Mouse (Mus musculus) left cerebral cortex, postnatal 36 days (tissue): Measurements from ENCODE around the gene Masp1. TPM values are rescaled to one million over a fixed set of nuclear protein-coding genes. Genes with fewer than 3 reads are reported as not detected.
A peak's percentile ranks its signal among the peaks of the same experiment; 100 is the strongest.

ENCODE experiments used
- DNase-seq, 2 experiments: peaks; one replicate each; pipeline ENCODE4 v3.0.0; 2021 to 2022; ENCODE audit warnings: low spot score in 2 of 2, mixed read lengths in 1 of 2
- intact Hi-C: fragments of 180-260 bp; cut with DNase I; formaldehyde crosslinking; loops from one replicate; pipeline ENCODE4 v1.15.1; 2025
- total RNA-seq, 2 experiments: library from RNA; stranded (reverse); gene quantifications; 2 replicates each; pipeline ENCODE4 v1.2.3; 2021

The Masp1 gene
- total RNA-seq, 2 experiments from 2014 or later = 14.2 to 16.9 TPM

DNA sequence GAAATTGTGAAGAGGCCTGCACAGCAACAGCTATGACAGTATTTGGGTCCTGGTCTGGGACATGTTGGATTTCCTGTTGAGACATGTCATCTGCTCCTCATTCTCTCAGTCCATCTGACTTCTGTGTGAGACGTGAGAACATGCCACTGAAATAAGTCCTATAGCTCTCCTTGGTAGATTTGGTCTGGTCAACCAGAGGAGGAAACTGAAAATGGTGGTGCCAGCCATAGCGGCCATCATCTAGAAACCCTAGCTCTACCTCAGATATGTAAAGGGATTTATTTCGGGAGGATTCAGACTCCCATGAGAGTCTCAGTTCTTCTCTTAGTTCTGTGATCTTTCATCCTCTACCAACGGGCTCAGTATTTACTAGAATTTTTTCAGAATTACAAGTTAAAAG, 45.0 kb downstream of the Masp1 start:
- intact Hi-C loops = no loop called here
- no peak for DNase-seq

DNA sequence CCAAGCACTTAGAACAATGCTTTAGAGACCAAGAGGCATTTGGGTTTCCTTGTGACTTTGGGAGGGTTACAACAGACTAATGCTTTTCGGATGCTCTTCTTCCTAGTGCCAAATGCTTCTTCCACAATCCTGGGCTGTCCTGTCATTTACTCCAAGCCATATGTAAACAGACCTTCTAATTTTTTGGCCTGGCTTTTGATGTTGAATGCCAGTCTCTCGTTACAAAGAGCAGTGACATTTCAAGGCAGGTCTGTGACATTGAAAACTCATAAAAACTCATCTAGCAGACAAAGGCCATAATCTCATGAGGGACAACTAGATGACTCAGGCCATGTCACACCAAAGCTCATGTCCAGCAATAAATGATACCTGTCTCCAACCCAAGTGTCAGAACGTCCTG, 48.6 kb downstream of the Masp1 start:
- no peak for DNase-seq
- intact Hi-C loops = no loop called here

DNA sequence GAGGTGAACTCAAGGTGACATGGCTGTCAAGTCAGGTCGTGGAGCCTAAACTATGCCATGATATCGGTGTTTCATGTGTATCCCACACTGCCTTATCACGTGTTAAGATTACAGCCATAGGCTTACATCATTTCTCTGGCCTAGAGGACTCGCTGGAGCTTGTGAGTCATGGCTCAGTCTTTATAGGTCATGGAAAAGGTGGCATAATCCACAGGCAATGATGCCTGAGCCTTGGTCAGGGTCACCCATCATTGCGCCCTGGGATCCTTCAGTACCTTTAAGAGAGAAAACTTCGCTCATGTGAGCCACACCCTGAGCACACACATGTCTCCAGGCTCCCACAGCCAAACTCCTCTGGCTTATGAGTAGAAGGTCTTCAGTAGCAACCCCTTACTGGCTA, 49.1 kb downstream of the Masp1 start:
- intact Hi-C loops = no loop called here
- no peak for DNase-seq

DNA sequence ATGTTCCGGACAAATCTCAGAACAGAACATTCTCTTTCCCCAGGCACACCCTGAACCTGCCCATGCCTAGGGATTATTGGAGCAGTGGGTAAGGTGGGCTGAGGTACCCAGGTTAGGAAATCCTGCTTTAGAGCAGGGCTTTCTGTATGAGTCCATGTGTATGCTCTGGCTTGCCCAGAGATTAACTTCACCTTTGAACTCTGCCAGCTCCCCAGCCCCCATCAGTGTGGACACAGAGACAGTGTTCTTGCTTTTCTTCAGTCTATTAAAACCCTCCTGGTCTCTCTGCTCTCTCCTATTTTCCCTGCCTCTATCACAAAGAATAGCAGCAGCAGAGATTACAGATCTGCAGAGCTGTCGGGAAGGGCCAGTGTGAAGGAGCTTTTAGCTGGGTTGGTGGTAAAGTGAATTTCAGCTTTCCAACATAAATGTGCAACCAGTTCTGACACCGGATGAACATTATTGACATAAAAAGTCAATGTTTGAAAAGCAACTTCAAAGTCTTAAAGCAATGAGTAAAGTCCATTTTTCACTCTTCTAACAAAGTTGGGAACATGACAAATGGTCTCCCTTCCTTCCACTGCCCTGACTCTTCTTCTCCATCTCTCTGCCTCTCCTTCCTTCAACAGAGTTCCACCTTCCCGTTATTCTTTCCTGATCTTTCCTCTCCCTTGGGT, 56.8 kb downstream of the Masp1 start:
- no peak for DNase-seq
- intact Hi-C loops = no loop called here

DNA sequence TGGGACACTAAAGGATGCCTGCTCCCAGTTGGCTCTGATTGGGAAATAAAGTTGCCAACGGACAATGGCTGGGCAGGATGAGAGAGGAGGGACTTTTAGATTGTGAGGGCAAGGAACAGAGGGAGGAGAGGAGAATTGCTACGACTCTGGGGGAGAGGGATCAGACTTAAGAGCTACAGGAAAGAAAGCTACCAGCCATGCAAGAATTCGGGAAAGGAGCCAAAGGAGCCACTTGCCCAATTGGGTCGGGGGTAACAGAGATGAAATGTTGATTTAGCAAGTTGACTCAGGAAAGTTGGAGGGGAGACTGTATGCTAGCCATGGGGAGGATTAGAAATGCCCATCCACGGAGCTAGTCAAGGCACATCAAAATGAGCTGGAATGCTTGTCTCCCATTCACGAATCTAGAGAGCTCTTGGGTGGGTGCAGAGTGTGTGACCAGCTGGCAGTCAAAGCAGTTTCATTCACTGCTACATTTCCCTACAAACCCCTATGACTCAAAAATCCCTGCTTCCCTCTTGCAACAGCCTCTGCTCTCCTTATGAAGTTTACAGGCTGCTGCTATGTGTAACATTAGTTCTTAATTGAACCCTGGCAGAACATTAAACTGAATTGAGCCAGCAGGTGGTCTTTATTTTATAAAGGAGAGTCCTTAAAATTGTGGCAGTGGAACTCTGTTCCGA, 61.6 kb downstream of the Masp1 start:
- no peak for DNase-seq
- intact Hi-C loops = no loop called here

DNA sequence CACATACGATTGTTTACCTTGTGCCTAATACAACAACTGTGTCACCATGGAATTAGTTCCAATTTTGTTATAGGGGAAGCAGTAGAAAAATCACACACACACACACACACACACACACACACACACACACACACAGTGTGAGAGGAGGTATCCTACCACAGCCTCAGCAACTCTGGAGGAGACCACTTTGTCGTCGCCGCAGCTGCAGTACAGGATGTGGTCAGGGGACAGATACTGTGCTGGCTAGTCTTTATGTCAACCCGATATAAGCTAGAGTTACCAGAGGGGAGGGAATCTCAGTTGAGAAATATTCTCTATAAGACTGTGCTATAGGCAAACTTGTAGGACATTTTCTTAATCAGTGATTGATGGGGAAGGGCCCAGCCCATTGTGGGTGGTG, 63.3 kb downstream of the Masp1 start:
- no peak for DNase-seq
- intact Hi-C loops = no loop called here

DNA sequence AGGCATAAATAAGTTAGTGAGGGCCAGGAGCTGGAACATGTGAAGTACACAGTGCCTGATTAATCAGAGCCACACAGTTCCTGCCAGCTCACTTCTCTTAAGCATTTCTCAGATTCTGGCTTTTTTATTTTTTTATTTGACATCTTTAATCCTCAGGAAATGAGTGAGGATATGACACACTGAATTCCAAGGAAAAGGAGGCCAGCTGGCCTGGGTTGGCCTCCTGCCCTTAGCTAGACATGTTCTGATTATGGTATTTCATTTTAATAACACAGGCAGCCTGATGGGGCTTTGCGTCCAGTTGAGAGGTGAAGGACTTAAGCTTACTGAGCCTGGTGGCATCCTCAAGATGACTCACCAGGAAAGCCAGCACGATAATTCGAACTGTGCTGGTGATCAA, 64.1 kb downstream of the Masp1 start:
- no peak for DNase-seq
- intact Hi-C loops = no loop called here

DNA sequence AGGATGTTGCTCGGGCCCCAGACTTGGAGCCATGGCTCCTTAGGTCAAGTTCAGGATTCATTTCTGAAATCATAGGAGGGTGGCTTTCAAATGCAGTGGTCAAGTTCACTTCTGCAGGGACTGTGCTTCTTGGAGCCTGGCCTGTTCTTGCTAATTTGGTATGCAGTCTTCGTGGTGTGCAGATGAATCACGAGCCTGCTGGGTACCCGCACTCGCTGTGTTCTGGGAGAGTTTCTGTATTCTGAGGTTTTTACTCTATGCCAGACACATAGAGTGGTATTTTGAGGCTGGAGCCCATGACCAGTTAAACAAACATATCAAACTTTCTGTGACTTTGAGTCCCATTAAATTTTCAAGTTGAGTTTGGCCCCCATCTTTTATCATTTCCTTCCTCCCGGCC, 66.2 kb downstream of the Masp1 start:
- peak in 1 of 2 experiments; percentile 11 for DNase-seq

DNA sequence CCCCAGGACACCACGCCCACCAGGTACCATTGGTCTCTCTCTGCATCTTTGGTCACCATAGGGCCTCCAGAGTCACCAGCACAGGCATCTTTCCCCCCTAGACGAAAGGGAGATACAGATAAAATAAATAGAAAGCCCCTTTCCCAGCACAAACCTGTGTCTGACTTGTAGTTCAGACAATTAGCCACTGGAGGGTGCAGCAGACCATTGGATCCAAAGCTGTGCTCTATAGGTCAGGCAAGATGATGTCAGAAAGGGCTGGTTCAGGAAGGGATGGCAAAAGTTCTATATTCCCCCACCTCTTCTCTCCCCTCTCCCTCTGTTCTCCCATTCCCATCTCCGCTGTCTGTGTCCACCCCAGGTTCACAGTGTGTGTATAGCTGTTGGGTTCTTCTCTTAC, 68.1 kb downstream of the Masp1 start:
- peak; percentile 19 to 39 for DNase-seq
- intact Hi-C loops = loop anchor here (1.0 to 2.0 kb wide), 3 partner anchors 96 to 501 kb away; no protein-coding TSS in a partner anchor

More for the DNA sequence above, 66.2 kb downstream of the Masp1 start:
- intact Hi-C loops = no loop called here

DNA sequence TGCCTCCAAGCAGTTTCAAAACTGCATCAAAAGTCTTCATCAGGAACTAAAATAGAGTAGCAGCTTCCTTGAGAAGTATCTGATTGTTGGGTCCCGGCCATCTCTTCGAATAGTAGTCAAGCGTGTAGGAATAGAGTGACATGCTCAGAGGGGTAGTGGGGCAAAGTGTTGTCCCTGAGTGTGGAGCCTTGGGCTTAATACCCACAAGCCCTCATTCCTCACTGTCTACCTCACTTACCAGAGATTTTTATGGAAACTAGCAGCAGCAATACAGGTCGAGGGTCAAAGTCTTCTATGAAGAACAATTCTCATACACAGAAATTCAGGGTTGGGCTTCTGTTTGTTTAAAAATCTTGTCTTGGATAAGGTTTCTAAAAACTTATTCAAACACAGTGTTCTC, 69.8 kb downstream of the Masp1 start:
- intact Hi-C loops = no loop called here
- DNase-seq = no peak

DNA sequence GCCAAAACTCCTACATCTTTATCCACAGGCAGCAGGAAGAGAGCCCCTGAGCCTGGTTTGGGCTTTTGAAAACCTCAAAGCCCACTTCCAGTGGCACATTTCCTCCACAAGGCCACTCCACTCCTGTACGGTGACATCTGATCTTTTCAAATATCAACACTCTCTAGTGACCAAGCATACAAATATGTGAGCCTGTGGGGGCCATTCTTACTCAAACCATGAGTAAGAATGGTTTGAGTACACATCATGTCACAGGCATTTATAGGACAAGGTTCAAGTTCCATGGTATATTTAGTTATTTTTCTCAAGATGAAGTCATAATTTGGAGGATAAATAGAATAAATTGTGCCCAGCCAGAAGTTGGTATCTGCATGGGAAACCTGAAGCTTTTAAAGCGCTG, 70.7 kb downstream of the Masp1 start:
- DNase-seq = no peak
- intact Hi-C loops = no loop called here

DNA sequence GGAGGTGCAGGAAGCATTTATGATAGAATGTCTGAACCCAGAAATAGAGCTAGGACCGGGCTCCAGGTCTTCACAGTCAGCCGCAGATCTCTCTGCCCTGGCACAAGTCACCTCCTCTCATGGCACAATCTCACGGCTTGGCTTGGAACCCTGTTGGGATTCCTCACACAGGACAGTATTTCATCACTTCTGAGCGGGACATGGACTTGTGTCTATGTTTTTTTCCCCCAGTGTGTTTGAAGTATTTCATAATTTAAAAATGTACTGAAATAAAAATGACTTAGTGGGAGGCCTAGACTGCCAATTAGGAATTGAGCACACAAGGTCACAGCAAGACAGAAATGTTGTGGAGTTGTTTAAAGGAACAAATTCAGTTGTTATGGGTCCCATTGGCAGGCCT, 76.4 kb downstream of the Masp1 start:
- no peak for DNase-seq
- intact Hi-C loops = no loop called here

DNA sequence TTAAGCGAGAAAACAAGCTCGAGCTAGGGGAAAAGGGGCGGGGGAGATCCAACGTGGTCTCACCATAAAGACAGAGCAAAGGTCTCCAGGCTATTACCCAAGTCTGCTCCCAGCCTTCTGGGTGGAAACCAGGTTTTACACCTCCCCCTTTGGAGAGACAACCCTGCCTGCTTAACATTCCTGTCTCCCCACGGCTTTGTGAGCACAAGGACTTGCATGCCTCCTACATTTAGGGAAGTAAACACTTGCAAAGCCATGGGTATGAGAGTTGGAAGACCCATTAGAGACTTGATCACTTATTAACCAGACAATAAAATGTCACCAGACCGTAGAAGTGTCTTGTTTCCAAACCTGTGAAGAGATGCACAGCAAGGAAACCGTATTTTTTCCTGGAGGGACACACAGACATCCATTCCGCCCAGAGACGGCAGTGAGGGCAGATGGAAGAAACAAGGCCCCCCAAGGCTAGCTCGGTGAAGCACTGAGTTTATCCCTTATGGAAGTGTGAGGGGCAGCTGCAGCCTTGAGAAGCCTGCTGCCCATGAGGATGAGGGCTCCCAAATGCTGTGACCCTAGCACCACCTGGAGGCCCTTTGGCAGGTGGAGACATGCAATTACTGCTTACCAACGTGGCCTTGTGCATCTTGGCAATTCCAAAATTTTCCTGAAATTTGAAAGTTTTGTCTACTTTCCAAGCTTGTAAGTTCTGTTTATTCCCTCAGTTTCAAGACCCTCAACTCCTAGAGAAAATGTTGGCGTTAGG, 83.0 kb downstream of the Masp1 start:
- intact Hi-C loops = no loop called here
- no peak for DNase-seq

DNA sequence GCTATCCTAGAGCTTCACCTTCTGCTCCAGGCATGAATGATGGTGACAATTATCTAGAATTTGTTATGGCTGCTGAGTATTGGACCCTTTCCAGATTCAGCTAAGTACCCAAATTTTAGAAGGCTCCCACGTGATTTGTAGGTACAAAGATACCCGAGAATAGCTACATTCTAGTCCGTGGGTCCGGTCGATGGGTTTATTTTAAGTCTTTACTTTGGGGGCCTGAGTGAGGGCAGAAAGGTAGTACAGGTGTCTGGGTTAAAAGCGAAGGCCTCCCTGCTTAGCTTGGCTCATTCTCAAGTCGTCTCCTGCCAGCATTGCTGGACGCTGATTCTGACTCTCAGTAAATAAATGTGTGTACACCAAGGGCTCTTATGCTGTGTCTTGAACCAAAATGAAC, 90.6 kb downstream of the Masp1 start:
- intact Hi-C loops = no loop called here
- DNase-seq = no peak

DNA sequence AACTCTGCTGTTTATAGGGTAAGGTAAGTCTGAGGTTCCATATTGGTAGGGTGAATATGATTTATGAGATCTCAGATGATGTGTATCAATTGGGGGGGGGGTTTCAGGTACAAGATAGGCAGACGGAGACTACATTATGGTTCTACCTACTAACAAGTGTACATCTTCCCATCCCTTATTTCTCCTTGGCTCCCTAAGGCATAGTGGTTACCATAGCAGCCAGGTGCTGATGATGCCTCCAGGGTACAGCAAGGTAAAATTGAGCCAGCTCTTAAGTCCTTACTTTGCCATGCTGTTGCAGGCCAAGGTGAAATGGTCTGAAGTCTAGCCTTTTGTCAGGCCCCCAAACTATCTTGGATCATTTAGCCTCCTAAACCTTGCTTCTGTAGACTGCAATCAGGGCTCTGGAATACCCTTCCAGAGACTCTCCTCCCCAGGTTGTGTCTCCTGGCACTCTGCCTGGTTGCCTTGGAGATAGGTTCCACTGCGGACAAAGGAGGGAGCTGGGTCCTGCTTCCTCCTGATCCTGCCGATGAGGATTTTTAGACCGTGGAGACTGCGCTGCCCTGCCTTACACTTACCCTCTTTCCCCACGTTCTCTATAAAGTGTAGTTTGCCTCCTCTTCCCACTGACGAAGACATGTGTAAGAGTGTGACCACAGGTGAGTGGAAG, 91.8 kb downstream of the Masp1 start, which contains the start of gene Rtp1:
Gene Rtp1 (plus strand): TSS at position 487 of the 673 bp plus-strand sequence.
- DNase-seq = no peak
- intact Hi-C loops = no loop called here

DNA sequence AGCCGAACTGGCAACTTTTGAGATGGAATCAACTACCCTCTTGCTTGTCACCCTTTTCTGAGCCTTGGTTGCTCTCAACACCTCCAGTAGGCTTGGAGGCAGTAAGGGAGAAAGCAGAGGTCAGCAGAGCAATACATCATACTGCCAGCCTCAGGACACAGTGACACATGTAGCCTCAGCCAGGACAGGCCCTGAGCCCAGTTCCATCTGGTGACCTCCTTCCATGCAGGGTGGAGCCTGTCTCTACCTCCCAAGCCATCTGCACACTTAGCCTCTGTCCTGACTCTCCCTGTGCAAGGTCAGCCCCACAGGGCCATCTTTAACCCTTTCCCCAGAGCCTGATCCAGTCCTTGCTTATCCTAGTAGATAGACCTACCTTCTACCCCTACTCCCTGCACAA, 92.9 kb downstream of the Masp1 start:
- intact Hi-C loops = no loop called here
- no peak for DNase-seq

DNA sequence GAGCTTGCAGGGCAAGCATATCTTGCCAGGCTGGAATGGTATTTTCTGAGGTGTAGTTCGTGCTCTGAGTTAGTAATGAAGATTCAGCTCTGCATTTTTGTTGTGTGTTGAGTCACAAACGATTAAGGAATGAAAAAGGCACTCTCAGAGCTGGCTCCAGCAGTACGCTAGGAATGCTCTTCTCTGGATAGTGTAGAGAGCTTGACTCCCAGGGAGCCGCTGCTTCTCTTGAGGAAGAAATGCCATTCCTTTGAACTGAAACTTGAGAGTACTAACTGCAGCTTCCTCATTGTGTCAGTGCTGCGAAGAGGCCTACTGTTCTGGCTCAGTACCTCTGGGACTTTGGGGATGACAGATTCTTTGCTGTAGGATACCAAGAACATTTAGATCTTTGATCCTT, 96.8 kb downstream of the Masp1 start:
- intact Hi-C loops = no loop called here
- DNase-seq = no peak

DNA sequence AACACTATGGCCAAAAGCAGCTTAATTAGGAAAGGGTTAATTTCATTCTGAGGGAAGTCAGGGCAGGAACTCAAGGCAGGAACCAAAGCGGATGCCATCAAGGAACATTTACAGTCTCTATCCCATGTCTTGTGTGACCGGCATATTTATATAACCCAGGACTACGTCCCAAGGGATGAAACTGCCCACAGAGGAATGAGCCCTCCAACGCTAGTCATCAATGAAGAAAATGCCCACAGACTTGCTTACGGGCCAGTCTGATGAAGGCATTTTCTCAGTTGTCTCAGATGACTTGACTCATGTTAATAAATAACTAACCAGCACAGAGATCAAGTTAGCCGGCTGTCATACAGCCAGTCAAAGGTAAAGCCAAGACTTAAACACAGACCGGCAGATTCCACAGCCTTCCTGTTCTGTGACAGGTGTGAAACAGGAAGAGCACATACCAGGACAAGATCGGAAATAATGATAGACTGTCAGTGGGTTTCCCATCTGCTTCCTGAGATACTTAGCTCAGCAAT, 101.0 kb downstream of the Masp1 start:
- intact Hi-C loops = no loop called here
- DNase-seq = no peak

DNA sequence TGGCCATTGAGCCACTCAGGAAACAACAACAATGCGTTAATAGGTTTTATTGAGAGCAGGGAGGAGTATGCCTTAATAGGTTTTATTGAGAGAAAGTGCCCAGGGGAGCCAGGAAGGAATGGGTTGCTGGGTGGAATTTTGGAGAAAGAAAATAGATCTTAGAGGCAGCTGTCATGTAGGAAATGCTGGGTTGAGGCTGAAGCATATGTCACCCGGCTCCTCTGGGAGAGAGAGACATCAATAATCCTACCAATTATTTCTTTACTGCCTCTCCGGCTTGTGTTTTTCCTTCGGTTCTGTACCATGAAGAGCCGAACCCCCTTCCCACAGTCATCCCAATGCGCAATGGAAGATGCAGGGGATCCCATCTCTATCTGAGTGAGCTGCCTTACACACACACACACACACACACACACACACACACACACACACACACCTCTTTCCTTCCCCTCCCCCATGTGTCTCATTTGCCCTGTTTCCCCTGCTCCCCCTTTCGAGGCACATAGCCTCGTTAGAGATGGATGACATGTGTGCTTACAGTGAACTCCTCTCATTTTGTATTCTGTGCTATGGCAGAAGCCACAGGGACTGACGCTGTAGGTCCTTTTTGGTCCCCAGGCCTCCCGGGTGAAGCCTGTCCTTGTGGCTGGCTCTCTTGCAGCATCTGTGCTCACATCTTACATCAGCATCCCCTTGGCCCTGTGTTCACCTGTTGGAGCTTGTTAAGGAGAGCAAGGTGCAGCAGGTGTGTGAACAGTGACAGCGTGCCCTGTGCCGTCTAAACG, 103.0 kb downstream of the Masp1 start:
- DNase-seq = no peak
- intact Hi-C loops = no loop called here
